Mouse (Mus musculus): ENCODE measurements around the gene 1700025G04Rik.

- TF ChIP-seq POLR2A (IDR thresholded peaks at IDR 0.05; ENCODE audit: control insufficient read depth, extremely low read depth, insufficient read depth, low read length, poor library complexity) (no peak), CTCF (IDR thresholded peaks at IDR 0.05; ENCODE audit: borderline replicate concordance, control insufficient read depth, extremely low read depth, insufficient read depth, low read length, poor library complexity) (no peak)
These were observed 101.9 kb downstream of the 1700025G04Rik start for GRCm38 (mm10) chr1:151988066-151988465.

Measured in thymus, adult 2 months (tissue).